Mouse (Mus musculus): ENCODE measurements around the gene Med13l. TPM values are rescaled to one million over a fixed set of nuclear protein-coding genes. Genes with fewer than 3 reads are reported as not detected.

Gene Med13l
- polyA plus RNA-seq, 1 experiment: 21.4 TPM

DNA sequence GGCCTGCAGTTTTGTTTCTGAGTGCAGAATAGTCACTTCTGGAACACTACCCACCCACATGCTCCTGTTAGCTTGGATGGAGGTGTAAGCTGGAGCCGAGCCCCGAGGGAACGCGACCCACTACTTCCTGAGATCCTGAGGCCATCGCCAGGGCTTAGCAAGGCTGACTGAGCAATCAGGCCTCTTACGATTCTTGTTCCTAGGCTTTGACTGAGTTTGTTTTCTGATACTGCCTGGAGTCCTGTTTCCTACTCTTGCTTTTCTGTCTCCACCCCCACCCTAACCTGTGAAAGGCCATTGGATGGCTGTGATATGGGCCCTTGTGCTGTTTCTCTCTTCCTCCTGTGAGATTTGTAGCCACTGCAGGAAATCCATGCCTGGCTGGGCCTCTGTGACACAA, 3.1 kb downstream of the Med13l start:
- WGBS: 40% methylated on average over 6 of the region's 6 CpGs
- TF ChIP-seq CTCF (IDR thresholded peaks at IDR 0.05; ENCODE audit: insufficient read depth, low read length) (no peak), POLR2A (IDR thresholded peaks at IDR 0.05; ENCODE audit: borderline replicate concordance, extremely low read depth, low read depth, low read length) (no peak)
- H3K4me3 ChIP-seq (replicated peaks; ENCODE audit: extremely low read depth, low read depth, low read length): no peak overlapping the region
- DNase-seq: no peak
- peaks cover 15% of the 10 kb centered on the region for H3K4me1 ChIP-seq (ENCODE audit: control insufficient read depth, insufficient read depth, low read length)

DNA sequence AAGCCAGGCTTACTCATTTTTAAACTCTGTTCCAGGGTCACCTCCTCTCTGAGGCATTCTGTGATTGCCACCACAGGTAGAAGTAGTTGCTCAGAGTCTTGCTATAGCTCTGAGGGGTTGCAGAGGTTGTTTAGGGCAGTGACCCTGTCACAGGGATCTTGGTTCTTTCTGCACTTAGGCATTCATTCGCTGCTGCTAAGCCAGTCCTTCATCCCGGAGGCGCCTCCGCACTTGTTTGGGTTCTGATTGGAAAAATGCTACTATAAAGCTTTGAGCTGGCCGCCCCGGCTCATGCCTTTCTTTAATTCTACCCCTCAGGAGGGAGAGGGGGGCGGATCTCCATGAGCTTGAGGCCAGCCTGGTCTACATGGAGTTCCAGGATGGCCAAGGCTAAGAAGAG, 6.9 kb downstream of the Med13l start:
- WGBS: 88% methylated on average over 7 of the region's 7 CpGs
- DNase-seq: no peak
- no peak overlapping the region for H3K4me3 ChIP-seq (replicated peaks; ENCODE audit: extremely low read depth, low read depth, low read length)
- TF ChIP-seq CTCF (IDR thresholded peaks at IDR 0.05; ENCODE audit: insufficient read depth, low read length): no peak
- no peak for TF ChIP-seq POLR2A (IDR thresholded peaks at IDR 0.05; ENCODE audit: borderline replicate concordance, extremely low read depth, low read depth, low read length)
- peaks cover 24% of the 10 kb centered on the region for H3K4me1 ChIP-seq (ENCODE audit: control insufficient read depth, insufficient read depth, low read length)

DNA sequence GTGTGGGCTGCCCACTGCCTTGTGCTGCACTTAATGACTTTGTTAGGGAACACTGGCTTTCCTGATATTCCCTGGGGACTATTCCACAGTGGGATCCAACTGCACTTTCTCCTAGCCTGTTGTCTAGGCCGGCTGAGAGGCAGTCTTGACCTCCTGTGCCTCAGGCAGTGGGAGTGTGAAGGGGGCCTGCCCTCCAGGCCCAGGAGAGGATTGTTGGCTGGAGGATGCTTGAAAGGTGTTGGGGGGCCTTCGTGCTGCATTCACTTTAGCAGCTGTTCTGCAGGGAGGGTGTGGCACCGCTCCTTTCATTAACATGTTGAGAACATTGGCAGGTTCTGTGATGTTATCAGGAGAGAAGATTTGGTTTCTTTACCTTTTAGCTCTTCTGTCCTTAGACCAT, 8.5 kb downstream of the Med13l start:
- TF ChIP-seq POLR2A (IDR thresholded peaks at IDR 0.05; ENCODE audit: borderline replicate concordance, extremely low read depth, low read depth, low read length): no peak
- TF ChIP-seq CTCF (IDR thresholded peaks at IDR 0.05; ENCODE audit: insufficient read depth, low read length): no peak
- no peak for DNase-seq
- 69% methylated on average over 3 of the region's 3 CpGs for WGBS
- Histone ChIP-seq H3K4me1 (ENCODE audit: control insufficient read depth, insufficient read depth, low read length) (peaks cover 20% of the 10 kb centered on the region), H3K4me3 (replicated peaks; ENCODE audit: extremely low read depth, low read depth, low read length) (no peak overlapping the region)

DNA sequence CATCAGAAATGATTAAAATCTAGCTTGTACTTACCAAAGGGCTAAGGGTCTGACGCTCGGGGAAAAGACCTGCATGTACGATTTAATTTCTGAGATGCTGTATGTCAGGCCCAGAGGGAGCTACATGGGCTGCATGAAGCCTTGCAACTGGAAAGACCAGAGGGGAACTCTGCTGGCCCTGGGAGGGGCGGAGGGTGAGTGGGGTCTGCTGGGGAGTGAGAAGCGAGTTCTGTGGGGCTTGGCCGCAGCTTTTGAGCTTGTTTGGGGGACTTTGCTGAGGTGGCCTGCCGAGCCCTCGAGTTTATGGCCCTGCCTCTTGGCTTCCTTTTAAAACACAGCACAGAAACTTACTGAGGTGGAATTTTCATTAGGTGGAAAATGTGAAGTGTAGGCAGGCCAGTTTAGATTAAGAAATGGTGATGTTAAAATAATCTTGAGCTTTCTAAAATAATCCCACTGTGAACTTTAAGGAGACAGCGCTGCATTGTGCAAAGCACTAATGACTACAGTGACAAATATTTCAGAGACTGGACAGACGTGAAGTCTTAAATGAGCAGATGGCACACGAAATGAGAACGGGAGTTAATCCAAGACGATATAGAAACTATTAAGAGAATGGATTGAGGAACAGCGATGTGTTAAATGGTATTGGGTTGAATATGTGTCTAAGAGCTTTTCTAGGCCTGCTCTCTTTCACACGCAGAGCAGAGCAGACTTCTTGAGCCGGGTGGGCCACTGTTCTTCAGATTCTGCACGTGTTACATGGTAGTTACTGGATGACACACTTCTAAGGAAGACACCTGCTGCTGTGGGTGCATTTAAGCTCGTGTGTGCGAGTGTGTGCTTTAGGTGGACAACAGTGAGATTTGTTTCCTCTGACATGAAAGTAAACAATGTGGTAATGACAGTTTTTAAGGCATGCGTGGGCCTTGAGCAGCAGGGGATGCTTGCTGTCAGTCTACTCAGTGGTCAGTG, 9.4 kb downstream of the Med13l start:
- TF ChIP-seq CTCF (IDR thresholded peaks at IDR 0.05; ENCODE audit: insufficient read depth, low read length) (no peak), POLR2A (IDR thresholded peaks at IDR 0.05; ENCODE audit: borderline replicate concordance, extremely low read depth, low read depth, low read length) (no peak)
- H3K4me3 ChIP-seq (replicated peaks; ENCODE audit: extremely low read depth, low read depth, low read length): no peak overlapping the region
- H3K4me1 ChIP-seq (ENCODE audit: control insufficient read depth, insufficient read depth, low read length): peaks cover 26% of the 10 kb centered on the region
- 65% methylated on average over 20 of the region's 20 CpGs for WGBS
- DNase-seq: no peak

DNA sequence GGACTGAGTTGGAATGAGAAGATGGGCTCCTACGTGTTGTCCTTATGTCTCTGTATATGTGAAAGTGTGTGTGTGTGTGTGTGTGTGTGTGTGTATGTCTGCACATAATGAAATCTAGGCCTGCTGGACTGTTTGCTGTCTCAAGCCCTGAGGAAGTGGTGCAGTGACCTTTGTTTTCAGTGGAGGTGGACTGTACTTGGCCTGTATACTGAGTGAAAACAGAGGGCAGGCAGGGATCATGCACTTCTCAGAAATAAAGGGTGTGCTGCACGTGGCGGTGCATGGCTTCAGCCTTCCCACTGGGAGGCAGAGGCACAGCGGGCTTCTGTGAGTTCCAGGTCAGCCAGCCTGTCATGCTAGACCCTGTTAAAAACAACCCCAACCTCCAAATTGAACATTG, 11.0 kb downstream of the Med13l start:
- 68% methylated on average over 4 of the region's 4 CpGs for WGBS
- Histone ChIP-seq H3K4me3 (replicated peaks; ENCODE audit: extremely low read depth, low read depth, low read length) (no peak overlapping the region), H3K4me1 (ENCODE audit: control insufficient read depth, insufficient read depth, low read length) (peaks cover 24% of the 10 kb centered on the region)
- TF ChIP-seq POLR2A (IDR thresholded peaks at IDR 0.05; ENCODE audit: borderline replicate concordance, extremely low read depth, low read depth, low read length) (no peak), CTCF (IDR thresholded peaks at IDR 0.05; ENCODE audit: insufficient read depth, low read length) (no peak)
- DNase-seq: no peak

DNA sequence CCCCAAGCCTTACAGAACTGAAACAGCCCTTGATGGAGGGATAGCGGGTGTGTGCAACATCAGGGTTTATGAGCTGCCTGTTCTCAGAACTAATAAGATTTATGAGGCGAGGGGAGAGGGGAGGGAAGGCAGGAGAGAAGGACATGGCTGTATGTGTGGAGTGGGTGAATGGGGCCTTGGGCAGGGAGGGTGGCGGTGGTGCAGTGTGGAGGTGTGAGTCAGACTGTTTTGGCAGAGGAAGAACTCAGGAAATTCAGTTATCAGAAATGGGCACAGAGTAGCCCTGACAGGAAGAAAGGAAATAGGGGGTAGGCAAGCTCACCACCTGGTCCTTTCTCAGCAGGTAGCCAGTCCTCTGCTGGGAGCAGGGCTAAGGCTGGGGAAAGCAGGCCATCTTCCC, 13.8 kb downstream of the Med13l start:
- Histone ChIP-seq H3K4me3 (replicated peaks; ENCODE audit: extremely low read depth, low read depth, low read length) (no peak overlapping the region), H3K4me1 (ENCODE audit: control insufficient read depth, insufficient read depth, low read length) (peaks cover 24% of the 10 kb centered on the region)
- 38% methylated on average over 3 of the region's 3 CpGs for whole genome bisulfite sequencing
- no peak for DNase-seq
- no peak for TF ChIP-seq POLR2A (IDR thresholded peaks at IDR 0.05; ENCODE audit: borderline replicate concordance, extremely low read depth, low read depth, low read length)
- no peak for TF ChIP-seq CTCF (IDR thresholded peaks at IDR 0.05; ENCODE audit: insufficient read depth, low read length)

DNA sequence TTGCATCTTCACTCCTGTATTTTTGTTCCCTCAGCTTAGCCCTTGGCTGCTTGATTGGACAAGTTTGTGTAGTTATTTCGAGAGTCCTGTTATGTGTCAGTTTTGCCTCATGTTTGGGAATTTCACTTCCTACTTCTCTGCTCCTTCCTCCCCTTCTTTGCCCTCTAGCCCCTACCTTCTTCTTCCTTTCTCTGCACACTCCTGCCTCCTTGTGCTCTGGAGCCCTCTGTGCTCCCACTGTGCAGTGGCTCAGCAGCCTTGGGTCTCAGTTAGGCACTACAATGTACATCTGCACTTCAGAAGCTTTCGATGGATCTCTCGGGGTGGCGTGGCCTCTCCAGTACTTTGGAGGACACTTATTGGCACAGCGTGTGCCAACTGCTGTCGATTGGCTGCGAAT, 14.5 kb downstream of the Med13l start:
- DNase-seq: no peak
- Histone ChIP-seq H3K4me3 (replicated peaks; ENCODE audit: extremely low read depth, low read depth, low read length) (no peak overlapping the region), H3K4me1 (ENCODE audit: control insufficient read depth, insufficient read depth, low read length) (peaks cover 24% of the 10 kb centered on the region)
- TF ChIP-seq POLR2A (IDR thresholded peaks at IDR 0.05; ENCODE audit: borderline replicate concordance, extremely low read depth, low read depth, low read length): no peak
- TF ChIP-seq CTCF (IDR thresholded peaks at IDR 0.05; ENCODE audit: insufficient read depth, low read length): no peak
- 50% methylated on average over 7 of the region's 7 CpGs for WGBS

DNA sequence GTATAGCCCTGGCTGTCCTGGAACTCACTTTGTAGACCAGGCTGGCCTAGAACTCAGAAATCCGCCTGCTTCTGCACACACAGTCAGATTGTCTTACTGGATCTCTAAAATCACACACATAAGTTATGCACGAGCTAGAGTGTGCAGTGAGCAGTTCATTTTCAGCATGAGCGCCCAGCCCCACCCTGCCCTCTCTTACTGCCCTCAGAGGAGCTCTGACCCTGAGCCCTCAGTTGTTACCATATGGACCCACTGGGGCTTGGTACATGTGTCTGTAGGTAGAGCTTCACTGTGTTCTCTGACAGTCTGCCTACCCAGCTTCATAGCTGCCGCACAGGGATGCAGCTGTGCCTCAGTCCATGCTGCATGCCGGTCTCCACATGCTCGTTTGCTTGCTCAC, 15.4 kb downstream of the Med13l start:
- DNase-seq: no peak
- WGBS: 81% methylated on average over 6 of the region's 6 CpGs
- no peak for TF ChIP-seq POLR2A (IDR thresholded peaks at IDR 0.05; ENCODE audit: borderline replicate concordance, extremely low read depth, low read depth, low read length)
- TF ChIP-seq CTCF (IDR thresholded peaks at IDR 0.05; ENCODE audit: insufficient read depth, low read length): no peak
- Histone ChIP-seq H3K4me3 (replicated peaks; ENCODE audit: extremely low read depth, low read depth, low read length) (no peak overlapping the region), H3K4me1 (ENCODE audit: control insufficient read depth, insufficient read depth, low read length) (peaks cover 19% of the 10 kb centered on the region)

DNA sequence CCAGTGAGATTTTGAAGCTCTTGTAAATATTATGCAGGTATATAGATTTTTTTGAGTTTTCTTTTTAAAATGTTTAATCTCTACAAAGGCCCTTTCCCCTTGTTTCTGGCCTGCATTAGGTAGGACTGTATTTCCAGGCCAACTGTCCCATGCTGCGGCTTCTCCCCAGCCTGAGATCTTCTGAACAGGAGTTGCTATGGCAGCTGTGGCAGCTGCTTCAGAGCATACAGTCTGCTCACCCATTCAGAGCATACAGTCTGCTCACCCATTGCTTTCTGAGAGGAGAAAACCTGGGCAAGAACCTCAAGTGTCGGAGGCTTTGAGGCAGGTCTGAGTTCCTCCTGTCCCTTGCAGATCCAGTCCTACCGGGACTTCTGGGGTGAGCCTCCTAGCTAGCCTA, 16.3 kb downstream of the Med13l start:
- DNase-seq: no peak
- Histone ChIP-seq H3K4me1 (ENCODE audit: control insufficient read depth, insufficient read depth, low read length) (peaks cover 13% of the 10 kb centered on the region), H3K4me3 (replicated peaks; ENCODE audit: extremely low read depth, low read depth, low read length) (no peak overlapping the region)
- no peak for TF ChIP-seq CTCF (IDR thresholded peaks at IDR 0.05; ENCODE audit: insufficient read depth, low read length)
- TF ChIP-seq POLR2A (IDR thresholded peaks at IDR 0.05; ENCODE audit: borderline replicate concordance, extremely low read depth, low read depth, low read length): no peak
- 72% methylated on average over 3 of the region's 3 CpGs for WGBS

DNA sequence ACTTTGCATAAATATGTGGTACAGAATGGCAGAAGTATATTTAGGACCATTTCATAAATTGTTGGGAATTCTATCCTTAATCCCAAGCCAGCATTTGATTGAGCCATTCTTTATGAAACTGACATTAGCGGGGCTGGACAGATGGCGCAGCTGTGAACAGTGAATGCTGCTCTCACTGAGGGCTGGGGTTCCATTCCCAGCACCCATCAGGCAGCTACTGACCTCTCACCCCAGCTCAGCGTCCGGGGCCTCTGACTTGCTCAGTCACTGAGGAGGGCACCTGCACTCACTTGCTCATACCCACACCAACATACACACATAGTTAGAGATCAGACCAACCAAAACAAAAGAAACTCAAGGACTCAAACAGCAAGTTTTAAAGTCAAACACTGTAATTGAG, 24.9 kb downstream of the Med13l start:
- WGBS: 78% methylated on average over 4 of the region's 4 CpGs
- DNase-seq: no peak
- H3K4me3 ChIP-seq (replicated peaks; ENCODE audit: extremely low read depth, low read depth, low read length): no peak overlapping the region
- TF ChIP-seq CTCF (IDR thresholded peaks at IDR 0.05; ENCODE audit: insufficient read depth, low read length) (no peak), POLR2A (IDR thresholded peaks at IDR 0.05; ENCODE audit: borderline replicate concordance, extremely low read depth, low read depth, low read length) (no peak)
- H3K4me1 ChIP-seq (ENCODE audit: control insufficient read depth, insufficient read depth, low read length): peaks cover 12% of the 10 kb centered on the region
